Mouse (Mus musculus): ENCODE measurements at regions not wholly inside any gene's neighbourhood (a gene's known extent, or its start where the extent isn't known, plus 50 kb on each side); places are given as distances from the start of the nearest gene placed in this dataset.

DNA sequence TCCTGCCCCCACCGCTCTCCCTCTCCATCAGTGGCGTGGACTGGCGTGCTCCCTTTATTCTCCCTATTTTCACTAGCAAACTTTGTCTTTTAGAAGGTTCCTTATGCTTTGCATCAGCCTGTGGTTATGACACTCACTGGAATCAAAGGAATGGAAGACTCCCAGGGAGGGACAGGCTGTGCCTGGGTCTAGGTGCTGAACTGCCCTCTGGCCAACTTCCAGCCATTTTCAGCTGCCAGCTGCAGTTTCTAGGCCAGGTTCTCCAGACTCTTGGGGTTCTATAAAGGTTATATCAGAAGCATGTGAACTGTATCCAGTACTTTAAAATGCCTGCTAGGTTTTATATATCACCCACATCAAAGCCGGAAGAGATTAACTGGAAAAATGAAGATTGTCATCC lies 50.2 kb upstream of the Mkln1 start:
- DNase-seq (ENCODE audit: low spot score in 2 of 2), result no peak

Small RNA genes in the stretch of these regions (microRNA-seq; reads per million reads assigned to microRNA genes)
- 22,829 to 28,621 reads per million in 2 experiments for gene Mir29a
- gene Mir29b-1, result 70.2 to 111 reads per million in 2 experiments
